Mouse (Mus musculus) liver, embryonic 14.5 days (tissue): ENCODE data around the gene Plcd1. TPM values are rescaled to one million over a fixed set of nuclear protein-coding genes. Genes with fewer than 3 reads are reported as not detected.

Experiments
- ATAC-seq: fragments of 200-750 bp; cut with Nextera tagmentation; 2 replicates; pipeline ENCODE4 v1.8.0; 2017; ENCODE audit warnings: moderate number of reproducible peaks, mild to moderate bottlenecking, moderate library complexity; ENCODE audit not compliant: insufficient read depth
- DNase-seq, 3 experiments: peaks; one replicate each; pipeline ENCODE4 v3.0.0-alpha.2; 2012 to 2013; ENCODE audit warnings: low read depth in 3 of 3, low spot score in 3 of 3
- H3K27ac ChIP-seq: fragments of 300-500 bp; sonication (generic); 2 replicates; pipeline ENCODE4 v1.5.1; 2014; ENCODE audit warnings: moderate library complexity, mild to moderate bottlenecking, control low read depth, inconsistent platforms
- H3K27me3 ChIP-seq: fragments of 300-500 bp; sonication (generic); 2 replicates; pipeline ENCODE4 v1.6.1; 2014; ENCODE audit warnings: mild to moderate bottlenecking, low read length, moderate library complexity; ENCODE audit not compliant: control insufficient read depth, insufficient read depth
- H3K36me3 ChIP-seq: fragments of 300-500 bp; sonication (generic); replicated peaks from 2 replicates; pipeline ENCODE4 v1.6.1; 2014; ENCODE audit warnings: low read depth; ENCODE audit not compliant: control insufficient read depth, insufficient read depth
- H3K4me1 ChIP-seq, 2 experiments: fragments of 200-500 bp in 1 of 2; fragments of 300-500 bp in 1 of 2; sonication (generic) in 1 of 2; replicated peaks; 2 replicates each; pipeline ENCODE4 v1.6.1; 2012 to 2014; ENCODE audit warnings: antibody characterized with exemption in 1 of 2, inconsistent platforms in 1 of 2, low read length in 1 of 2; ENCODE audit not compliant: control insufficient read depth in 2 of 2, insufficient read depth in 2 of 2
- H3K4me2 ChIP-seq: fragments of 300-500 bp; sonication (generic); 2 replicates; pipeline ENCODE4 v1.6.1; 2014; ENCODE audit warnings: low read depth, mild to moderate bottlenecking, control low read depth, moderate library complexity
- H3K4me3 ChIP-seq, 2 experiments: fragments of 200-500 bp in 1 of 2; fragments of 300-500 bp in 1 of 2; sonication (generic) in 1 of 2; 2 replicates each; pipeline ENCODE4 v1.5.1; 2012 to 2014; ENCODE audit warnings: low read depth in 2 of 2, low read length in 2 of 2, mild to moderate bottlenecking in 2 of 2, control low read depth in 1 of 2, inconsistent platforms in 1 of 2, moderate library complexity in 1 of 2; ENCODE audit not compliant: insufficient read depth in 1 of 2
- H3K9ac ChIP-seq: fragments of 300-500 bp; sonication (generic); replicated peaks from 2 replicates; pipeline ENCODE4 v1.6.1; 2014; ENCODE audit warnings: mild to moderate bottlenecking, control low read depth, moderate library complexity
- H3K9me3 ChIP-seq: fragments of 300-500 bp; sonication (generic); 2 replicates; pipeline ENCODE4 v1.6.1; 2016; ENCODE audit warnings: low read length, mixed read lengths; ENCODE audit not compliant: control insufficient read depth
- CTCF ChIP-seq: IDR thresholded peaks from 2 replicates; pipeline ENCODE4 v1.5.1; 2016; ENCODE audit warnings: antibody characterized with exemption, low read depth, control low read depth
- EP300 ChIP-seq: IDR thresholded peaks from 2 replicates; pipeline ENCODE4 v1.6.1; 2016; ENCODE audit warnings: antibody characterized with exemption, low read depth
- WGBS: fragments of 180-500 bp; shearing (Covaris S2); extraction: QIAGEN DNeasy Blood & Tissue Kit; methylation state at CpG from one replicate; pipeline ENCODE4 v1.1.7; 2014; ENCODE audit not compliant: insufficient replicate concordance; 5-methylcytosine and 5-hydroxymethylcytosine counted together
- polyA plus RNA-seq, 2 experiments: library from polyadenylated mRNA; depleted of rRNA in 1 of 2; stranded (reverse) in 1 of 2; unstranded in 1 of 2; fragments of >200 nt; fragmentation: Nextera tagmentation in 1 of 2; extraction: Ambion mirVana in 1 of 2; gene quantifications; 2 replicates each; pipeline versions ENCODE4 v1.2.1 to v1.2.3; 2012 to 2014

Plcd1 gene
- polyA plus RNA-seq, 2 experiments: 0.95 to 1.1 TPM

GRCm38 (mm10) chr9:119100177-119100898 is 7.0 kb upstream of the Plcd1 start:
- 16% methylated on average over 15 of the region's 15 CpGs for WGBS
- Histone ChIP-seq H3K9me3 (no peaks in the 10 kb centered on the region), H3K4me3 (no peak overlapping the region), H3K27ac (no peak overlapping the region), H3K36me3 (no peaks in the 10 kb centered on the region), H3K27me3 (no peaks in the 10 kb centered on the region; the same call in none of the 2 replicates), H3K4me1 (peaks cover 0 to 2% of the 10 kb centered on the region in 2 experiments; a peak in 1 of 4 replicates), H3K9ac (no peak overlapping the region), H3K4me2 (no peak overlapping the region)
- no peak for DNase-seq
- TF ChIP-seq EP300: no peak
- 0 out of 2 replicates have a peak, but pooled peaks have one; percentile 5 for TF ChIP-seq CTCF
- ATAC-seq: no peak

GRCm38 (mm10) chr9:119094462-119095109 is 1.3 kb upstream of the Plcd1 start:
- Histone ChIP-seq H3K4me2 (no peak overlapping the region), H3K27me3 (peaks cover 24% of the 10 kb centered on the region), H3K27ac (no peak overlapping the region), H3K4me1 (no peaks in the 10 kb centered on the region), H3K36me3 (no peaks in the 10 kb centered on the region), H3K9ac (no peak overlapping the region), H3K4me3 (no peak overlapping the region), H3K9me3 (no peaks in the 10 kb centered on the region)
- DNase-seq (no peak), ATAC-seq (no peak)
- TF ChIP-seq EP300: no peak
- no peak for TF ChIP-seq CTCF
- WGBS: 59% methylated on average over 13 of the region's 13 CpGs

GRCm38 (mm10) chr9:119092473-119093418 is 556 bp downstream of the Plcd1 start:
- 3% methylated on average over 45 of the region's 45 CpGs for WGBS
- Histone ChIP-seq H3K4me3 (peak overlapping the region; percentile 18 to 22), H3K27me3 (peaks cover 24% of the 10 kb centered on the region), H3K4me2 (peak overlapping the region; percentile 50), H3K9me3 (no peaks in the 10 kb centered on the region), H3K36me3 (no peaks in the 10 kb centered on the region), H3K27ac (no peak overlapping the region), H3K4me1 (0 out of 4 replicates have a peak, but pooled peaks cover 0 to 3% of the 10 kb centered on the region in 2 experiments), H3K9ac (no peak overlapping the region)
- TF ChIP-seq CTCF (no peak), EP300 (no peak)
- DNase-seq (no peak), ATAC-seq (no peak)

- H3K9me3 ChIP-seq: no peaks in the 10 kb centered on the region
- WGBS: 62% methylated on average over 12 of the region's 12 CpGs
- DNase-seq (no peak), ATAC-seq (no peak)
- H3K4me3 ChIP-seq: no peak overlapping the region
- H3K4me1 ChIP-seq: peaks cover 0 to 8% of the 10 kb centered on the region in 2 experiments; a peak in 1 of 4 replicates
- H3K27ac ChIP-seq: no peak overlapping the region
- TF ChIP-seq CTCF (no peak), EP300 (no peak)
- no peak overlapping the region for H3K4me2 ChIP-seq
- H3K9ac ChIP-seq: no peak overlapping the region
- no peaks in the 10 kb centered on the region for H3K36me3 ChIP-seq
- peaks cover 24% of the 10 kb centered on the region for H3K27me3 ChIP-seq
These were observed 1.6 kb downstream of the Plcd1 start for GRCm38 (mm10) chr9:119091581-119092310.
